Mouse (Mus musculus) left cerebral cortex, postnatal 14 days (tissue): ENCODE measurements around the gene Pex13. TPM values are rescaled to one million over a fixed set of nuclear protein-coding genes. Genes with fewer than 3 reads are reported as not detected.

Source experiments
- DNase-seq, 2 experiments: peaks; one replicate each; pipeline ENCODE4 v3.0.0; 2021 to 2022; ENCODE audit warnings: low spot score in 2 of 2, mixed read lengths in 1 of 2
- intact Hi-C: fragments of 180-260 bp; cut with DNase I; formaldehyde crosslinking; loops from one replicate; pipeline ENCODE4 v1.15.1; 2025
- long read RNA-seq, 2 experiments: library from polyadenylated mRNA; stranded (forward); transcript quantifications; one replicate each; pipeline ENCODE4 v2.0.0; 2021
- total RNA-seq, 2 experiments: library from RNA; stranded (reverse); gene quantifications; 2 replicates each; pipeline ENCODE4 v1.2.3; 2021

Pex13 gene
- total RNA-seq = 10 to 100 TPM; 21.6 to 28.7 TPM
- long read RNA-seq, experiment 1, full-length matches to known transcripts = 42 of 46 reads
- long read RNA-seq, experiment 1, partial matches to known transcripts = 0 of 46 reads
- long read RNA-seq, experiment 1, other reads (novel, unspliced or antisense) = 4 of 46 reads
- long read RNA-seq, experiment 2, full-length matches to known transcripts = 31 of 33 reads
- long read RNA-seq, experiment 2, partial matches to known transcripts = 0 of 33 reads
- long read RNA-seq, experiment 2, other reads (novel, unspliced or antisense) = 2 of 33 reads

- DNase-seq = peak; percentile 91 to 92
- intact Hi-C loops = loop anchor here (5.0 kb wide), 1 partner anchor 34 kb away; the partner anchor contains the start of gene 0610010F05Rik
Measured at GRCm38 (mm10) chr11:23665798-23666501, at the start of gene Pex13. Pex13 (minus strand) TSS chr11:23665959.

DNA sequence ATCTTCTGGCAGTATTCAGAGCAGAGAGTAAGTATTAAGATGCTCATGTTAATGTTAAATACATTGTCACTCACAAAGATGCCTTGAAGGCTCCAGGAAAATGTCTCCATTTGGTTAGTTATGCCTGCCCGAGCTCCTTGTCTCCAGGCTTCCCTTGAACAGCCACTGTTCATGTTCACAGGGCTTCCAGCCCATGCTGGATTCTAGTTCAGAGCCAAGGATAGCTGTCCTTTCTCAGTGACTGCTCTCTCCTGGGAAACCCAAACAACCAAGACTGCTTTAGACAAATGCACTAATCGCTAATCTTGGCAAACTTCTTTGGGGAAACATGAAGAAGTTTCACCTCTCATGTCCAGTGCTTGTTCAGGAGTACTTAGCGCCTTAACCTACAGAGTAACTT lies 46.5 kb upstream of the Pex13 start:
- DNase-seq = no peak
- intact Hi-C loops = loop anchor here (10.0 kb wide), 1 partner anchor 153 kb away; no protein-coding TSS in a partner anchor

DNA sequence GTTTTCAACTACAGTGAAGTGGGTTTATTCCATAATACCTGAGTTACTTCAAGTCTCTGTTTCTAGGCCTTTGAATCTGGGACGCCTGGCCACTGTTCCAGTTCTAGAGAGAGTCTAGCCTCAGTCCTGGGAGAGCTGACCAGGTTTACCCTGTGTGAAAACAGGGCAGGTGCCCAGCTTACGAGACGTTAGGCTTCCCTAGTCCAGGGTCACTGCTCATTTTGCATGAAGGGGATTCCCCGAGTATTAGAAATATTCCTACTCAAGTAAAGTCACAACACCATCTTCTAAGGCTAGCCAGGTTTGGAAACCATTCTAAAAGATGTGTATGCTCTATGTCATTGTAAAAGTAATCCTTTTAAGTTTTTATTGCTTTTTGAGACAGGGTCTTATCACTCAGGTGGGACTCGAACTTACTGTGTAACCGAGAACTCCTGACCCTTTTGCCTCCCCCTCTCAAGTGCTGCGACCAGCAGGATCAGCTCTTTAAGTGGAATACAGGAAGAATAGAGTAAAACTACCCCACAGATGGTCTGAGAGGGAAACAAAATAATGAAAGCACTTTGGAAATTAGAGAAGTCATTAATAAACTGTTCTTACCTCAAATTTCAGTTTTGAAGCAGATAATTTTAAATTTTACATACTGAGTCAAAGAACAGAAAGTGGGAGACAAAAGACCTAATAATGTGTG lies 39.0 kb upstream of the Pex13 start:
- DNase-seq = no peak
- intact Hi-C loops = no loop called here

DNA sequence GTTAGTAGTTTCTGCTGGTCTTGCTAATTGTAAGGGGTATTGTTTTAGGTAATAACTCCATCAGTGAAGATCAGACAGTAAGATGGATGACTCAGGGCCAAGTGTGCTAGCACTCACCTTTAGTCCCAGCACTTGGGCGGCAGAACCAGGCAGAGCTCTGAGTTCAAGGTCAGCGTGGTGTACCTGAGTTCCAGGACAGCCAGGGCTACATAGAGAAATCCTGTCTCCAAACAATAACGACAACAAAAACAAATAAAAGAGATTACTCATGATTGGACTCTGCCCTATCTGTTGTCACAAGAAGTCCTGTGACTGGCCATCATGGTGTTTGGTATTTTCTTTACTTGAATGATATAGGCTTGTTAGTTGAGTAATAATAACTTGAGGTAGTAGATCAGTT lies 36.1 kb upstream of the Pex13 start:
- no peak for DNase-seq
- intact Hi-C loops = no loop called here

DNA sequence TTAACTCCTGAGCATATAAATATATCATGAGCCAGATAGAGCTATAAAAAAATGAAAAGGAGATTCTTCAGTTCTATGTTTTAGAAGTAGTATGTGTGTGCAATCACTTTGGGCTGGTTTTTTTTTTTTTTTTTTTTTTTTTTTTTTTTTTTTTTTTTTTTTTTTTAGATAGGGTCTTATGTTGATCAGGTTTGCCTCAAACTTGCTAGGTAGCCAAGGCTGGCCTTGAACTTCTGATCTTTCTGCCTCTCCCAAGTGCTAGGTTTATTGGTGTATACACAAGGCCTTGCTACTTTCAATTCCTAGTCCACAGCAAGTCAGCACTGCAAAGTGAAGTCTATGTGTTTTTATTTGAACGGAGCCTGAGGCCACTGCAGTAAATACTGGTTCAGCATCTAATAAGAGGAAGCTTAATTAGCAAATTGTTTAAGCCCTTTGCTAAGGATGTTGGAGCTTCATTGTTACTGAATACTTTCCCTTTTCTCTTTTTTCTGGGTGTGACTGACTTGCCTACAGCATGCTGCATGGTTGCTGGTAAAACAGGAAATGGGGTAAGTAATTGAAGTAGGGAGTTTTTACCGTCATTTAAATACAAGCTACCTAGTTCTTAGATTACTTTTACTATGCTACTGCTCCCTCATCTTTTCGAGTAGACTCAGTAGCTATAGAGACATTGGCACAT lies 33.8 kb upstream of the Pex13 start:
- intact Hi-C loops = no loop called here
- no peak for DNase-seq

DNA sequence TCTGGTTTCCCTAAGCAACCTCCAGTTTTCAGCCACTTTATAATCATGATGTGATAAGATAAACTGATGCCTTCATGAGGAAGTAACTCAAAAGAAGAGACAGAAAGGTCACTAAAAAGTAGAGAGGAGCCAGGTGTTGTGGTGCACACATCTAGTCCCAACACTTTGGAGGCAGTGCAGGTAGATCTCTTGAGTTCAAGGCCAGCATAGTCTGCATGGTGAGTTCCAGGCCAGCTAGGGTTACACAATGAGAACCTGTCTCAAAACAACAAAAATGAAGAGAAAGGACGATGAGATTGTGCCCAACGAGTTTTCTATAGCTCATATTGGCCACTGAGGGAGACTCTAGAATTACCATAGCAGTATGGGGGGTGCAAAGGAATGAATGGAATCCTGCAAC lies 32.8 kb upstream of the Pex13 start:
- intact Hi-C loops = no loop called here

GRCm38 (mm10) chr11:23695847-23696246 lies 30.1 kb upstream of the Pex13 start:
- intact Hi-C loops = no loop called here
- no peak for DNase-seq

More for the DNA sequence above, 32.8 kb upstream of the Pex13 start:
- no peak for DNase-seq

GRCm38 (mm10) chr11:23693286-23693685 lies 27.5 kb upstream of the Pex13 start:
- no peak for DNase-seq
- intact Hi-C loops = no loop called here

DNA sequence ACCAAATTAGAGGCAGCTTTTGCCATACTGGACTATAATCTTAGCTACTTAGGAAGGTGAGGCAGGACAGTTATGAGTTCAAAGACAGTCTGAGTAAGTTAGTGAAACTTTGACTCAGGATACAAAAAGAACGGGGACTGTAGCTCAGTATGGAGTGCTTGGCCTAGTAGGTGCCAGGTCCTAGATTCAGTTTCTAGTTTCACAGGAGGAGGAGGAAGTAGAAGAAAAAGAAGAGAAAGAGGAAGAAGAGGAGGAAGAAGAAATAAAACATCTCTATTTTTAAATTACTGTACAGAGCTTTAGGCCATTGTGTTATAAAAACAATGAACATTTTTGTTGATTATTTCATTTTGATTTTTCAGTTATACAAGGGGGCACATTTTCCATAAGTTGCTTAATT lies 22.3 kb upstream of the Pex13 start:
- intact Hi-C loops = loop anchor here (10.0 kb wide), 1 partner anchor 177 kb away; no protein-coding TSS in a partner anchor
- DNase-seq = no peak

DNA sequence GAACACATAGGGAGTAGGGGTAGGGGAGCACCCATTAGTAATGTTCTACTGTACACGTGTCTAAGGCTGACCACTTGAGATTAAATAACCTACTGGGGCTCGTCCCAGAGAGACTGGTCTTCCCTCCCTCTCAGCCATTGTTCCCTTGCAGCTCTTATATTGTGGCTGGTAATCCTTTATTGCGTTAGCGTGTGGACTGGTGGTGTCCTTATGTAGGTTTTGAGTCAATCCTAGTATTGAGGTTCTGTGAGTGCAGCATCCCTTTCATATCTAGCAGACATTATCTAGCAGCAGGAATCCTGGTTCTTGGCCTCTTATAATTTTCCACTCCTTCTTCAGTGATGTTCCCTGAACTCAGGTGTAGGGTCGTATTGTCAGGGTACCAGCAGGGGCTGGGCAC lies 20.9 kb upstream of the Pex13 start:
- DNase-seq = no peak
- intact Hi-C loops = loop anchor here (10.0 kb wide), 1 partner anchor 178 kb away; no protein-coding TSS in a partner anchor

DNA sequence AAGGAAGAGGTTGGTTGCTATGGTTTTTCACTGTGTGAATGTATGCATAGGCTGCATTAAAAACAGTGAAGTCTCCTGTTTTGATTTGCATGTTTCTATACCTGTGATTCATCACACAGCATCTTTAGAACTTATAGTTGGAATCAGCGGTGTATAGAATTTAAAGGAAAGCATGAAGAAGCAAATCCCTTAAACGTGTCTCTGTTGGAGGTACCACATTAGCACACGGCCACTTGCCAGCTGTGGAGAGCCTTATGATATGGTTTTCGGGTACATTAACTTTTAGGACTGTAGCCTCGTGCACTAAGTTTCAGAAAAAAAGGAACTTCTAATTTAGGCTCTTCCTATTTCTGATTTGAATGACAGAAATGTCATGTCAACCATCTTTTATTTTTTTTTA lies 16.8 kb upstream of the Pex13 start:
- intact Hi-C loops = loop anchor here (5.0 to 10.0 kb wide), 2 partner anchors 182 to 270 kb away; no protein-coding TSS in a partner anchor
- DNase-seq = no peak

DNA sequence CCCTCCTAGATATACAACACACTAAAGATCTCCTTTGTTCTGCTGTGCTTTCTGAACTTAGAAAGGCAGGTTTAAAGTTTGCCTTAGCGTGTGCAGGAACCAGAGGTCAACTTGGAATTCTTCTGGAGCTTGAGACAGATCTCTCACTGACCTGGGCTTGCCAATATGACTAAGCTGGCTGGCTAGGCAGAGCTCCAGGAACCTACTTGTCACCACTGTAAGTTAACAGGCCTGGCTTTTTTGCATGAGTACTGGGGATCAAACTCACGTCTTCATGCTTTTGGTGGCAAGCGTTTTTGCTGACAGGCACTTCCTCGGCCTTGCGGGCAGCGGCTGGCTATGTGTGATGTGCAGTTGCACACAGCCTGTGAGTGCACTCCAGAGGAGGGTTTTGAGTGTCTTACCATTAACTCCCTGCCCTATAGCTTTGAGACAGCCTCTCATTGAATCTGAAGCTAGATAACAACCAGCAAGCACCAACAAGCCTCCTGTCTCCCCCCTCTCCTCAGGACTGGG lies 14.7 kb upstream of the Pex13 start:
- DNase-seq = no peak
- intact Hi-C loops = loop anchor here (5.0 to 10.0 kb wide), 2 partner anchors 184 to 272 kb away; no protein-coding TSS in a partner anchor

DNA sequence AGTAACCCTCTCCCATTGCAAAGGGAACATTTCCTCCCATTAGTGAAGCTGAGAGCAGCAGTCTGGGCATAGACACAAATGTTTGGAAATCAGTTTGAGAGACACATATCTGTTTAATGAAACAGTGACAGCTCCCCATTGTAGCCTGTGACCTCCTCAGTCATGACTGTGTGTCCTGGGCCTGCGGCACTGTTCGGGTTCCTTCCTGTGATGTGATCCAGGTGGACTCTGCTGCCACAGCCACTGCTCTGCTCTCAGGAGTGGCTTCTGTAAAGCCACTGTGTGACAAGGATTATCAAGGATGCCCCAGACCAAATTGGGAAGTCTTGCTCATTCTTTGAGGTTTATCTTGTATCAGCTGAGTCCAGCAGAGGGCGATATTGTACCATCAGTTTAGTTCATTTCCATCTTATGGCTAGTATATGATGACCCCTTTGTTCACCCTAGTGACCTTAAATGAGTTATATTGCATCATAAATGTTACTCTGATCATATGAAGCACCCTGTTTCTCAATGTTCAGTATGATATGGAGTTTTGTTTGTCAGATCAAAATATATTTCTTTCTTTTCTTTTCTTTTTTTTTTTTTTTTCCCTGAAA lies 13.4 kb upstream of the Pex13 start:
- intact Hi-C loops = no loop called here
- peak; percentile 63 to 78 for DNase-seq

GRCm38 (mm10) chr11:23676100-23676499 lies 10.3 kb upstream of the Pex13 start:
- DNase-seq = no peak
- intact Hi-C loops = no loop called here

DNA sequence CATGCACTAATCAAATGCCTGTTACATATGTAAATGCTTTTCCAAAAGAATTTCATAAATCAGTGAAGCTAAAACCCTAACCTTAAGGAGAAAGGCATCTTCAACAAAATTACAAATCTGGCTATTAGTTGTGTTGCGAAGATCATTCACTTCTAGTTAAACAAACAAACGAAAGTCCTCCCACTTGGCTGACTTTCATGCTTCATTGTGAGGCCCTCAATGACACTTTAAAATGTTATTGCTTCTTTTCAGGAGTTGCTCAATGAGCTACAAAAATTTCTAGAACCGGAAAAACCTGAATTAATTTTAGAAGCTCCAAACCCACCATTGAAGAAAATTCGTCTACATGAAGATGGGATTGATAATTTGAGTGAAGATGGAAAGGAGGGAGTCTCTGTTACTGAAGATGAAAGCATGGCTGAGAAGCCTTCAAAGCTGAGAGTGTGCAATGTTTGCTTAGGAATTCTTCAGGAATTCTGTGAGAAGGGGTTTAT lies 6.5 kb upstream of the Pex13 start:
- no peak for DNase-seq
- intact Hi-C loops = no loop called here

GRCm38 (mm10) chr11:23667128-23667527 lies 1.4 kb upstream of the Pex13 start:
- intact Hi-C loops = loop anchor here (5.0 kb wide), 1 partner anchor 35 kb away; the partner anchor contains the start of gene 0610010F05Rik

GRCm38 (mm10) chr11:23666526-23666925 lies 767 bp upstream of the Pex13 start:
- intact Hi-C loops = loop anchor here (5.0 kb wide), 1 partner anchor 34 kb away; the partner anchor contains the start of gene 0610010F05Rik
- DNase-seq = peak in 1 of 2 experiments; percentile 11

More at GRCm38 (mm10) chr11:23667128-23667527, 1.4 kb upstream of the Pex13 start:
- peak; percentile 30 to 44 for DNase-seq

DNA sequence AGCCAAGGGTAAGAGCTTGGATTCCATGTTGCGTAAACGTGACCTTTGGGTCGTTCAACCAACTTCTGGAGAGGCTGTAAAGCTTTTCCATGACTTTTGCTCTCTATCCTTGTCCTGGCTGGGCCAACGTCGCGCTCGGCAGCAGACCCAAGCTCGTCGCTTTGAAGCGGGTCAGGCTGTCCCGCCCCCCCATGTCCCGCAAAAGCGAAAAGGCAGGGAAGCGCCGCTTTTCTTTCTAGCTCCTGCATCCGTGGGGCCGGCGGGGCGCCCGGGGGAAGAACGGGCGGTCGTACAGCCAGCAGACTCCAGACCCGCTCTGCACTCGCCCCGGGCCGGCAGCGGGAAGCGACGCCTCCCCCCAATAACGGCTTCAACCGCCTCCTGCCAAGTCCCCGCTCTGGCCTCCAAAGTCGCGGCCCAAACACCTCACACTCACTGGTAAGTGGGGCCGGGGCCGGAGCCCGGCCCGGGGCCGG lies 410 bp downstream of the Pex13 start, which contains the start of gene Pus10:
TSS of gene Pus10 (plus strand) at position 364 of the 476 bp plus-strand sequence.
- intact Hi-C loops = loop anchor here (5.0 kb wide), 1 partner anchor 33 kb away; the partner anchor contains the start of gene 0610010F05Rik
- DNase-seq = no peak
